Mouse (Mus musculus) ES-Bruce4 (cell line): ENCODE measurements around the gene Kit.
A peak's percentile ranks its signal among the peaks of the same experiment; 100 is the strongest.

Source experiments
- CTCF ChIP-seq: IDR thresholded peaks from one replicate; pipeline ENCODE4 v1.8.1; 2011; ENCODE audit warnings: low read depth, low read length
- EP300 ChIP-seq: IDR thresholded peaks from 2 replicates; pipeline ENCODE4 v1.6.1; 2011; ENCODE audit warnings: low read depth, low read length; ENCODE audit not compliant: insufficient read depth

DNA sequence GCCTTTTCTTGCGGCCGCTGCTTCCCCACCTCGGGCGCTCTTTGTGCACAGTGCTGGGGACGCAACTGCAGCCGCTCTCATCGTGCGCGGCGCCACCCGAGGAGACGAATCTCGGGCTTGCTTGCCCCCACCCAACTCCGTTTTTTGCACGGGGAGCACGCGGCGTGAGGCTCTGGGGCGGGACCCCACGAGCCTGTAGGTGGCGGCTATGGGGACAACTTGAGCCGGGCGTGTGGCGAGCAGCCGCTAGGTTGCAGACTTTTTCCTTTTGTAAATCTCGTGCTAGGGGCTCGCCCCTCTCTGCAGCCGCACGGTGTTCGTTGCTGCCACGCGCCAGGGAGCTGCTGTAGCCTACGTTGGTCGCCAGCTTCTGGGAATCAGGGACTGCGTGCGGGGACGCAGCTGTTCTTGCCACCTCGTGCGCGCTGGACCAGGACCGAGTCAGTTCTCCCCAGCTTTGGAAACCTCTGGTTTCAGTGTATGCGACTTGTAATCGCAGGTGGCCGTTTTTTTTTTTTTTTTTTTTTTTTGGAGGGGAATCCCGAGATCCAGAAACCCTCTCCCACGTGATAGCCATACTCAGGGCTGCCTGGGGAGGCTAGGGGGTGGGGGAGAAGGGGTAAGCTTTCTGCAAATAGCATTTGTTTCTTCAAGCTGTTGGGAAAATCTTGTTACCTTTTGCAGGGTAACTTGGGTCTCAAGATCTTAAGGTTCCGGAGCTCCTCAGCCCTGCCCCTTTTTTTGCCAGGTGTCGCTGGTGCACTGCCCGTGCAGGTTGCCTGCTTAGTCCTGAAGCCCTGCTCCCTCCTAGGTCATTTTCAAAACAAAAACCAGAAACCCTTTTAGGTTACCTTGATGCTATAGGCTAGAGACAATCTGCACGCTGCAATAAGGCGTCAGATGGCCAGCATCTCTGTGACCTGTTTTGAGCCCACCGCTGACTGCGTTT lies 1.1 kb downstream of the Kit start:
- peak; percentile 24 for TF ChIP-seq CTCF
- no peak for TF ChIP-seq EP300
